Mouse (Mus musculus): ENCODE data around the gene Plekha7.

- TF ChIP-seq FLI1 (IDR thresholded peaks at IDR 0.05; ENCODE audit: low read length) (no peak), GATA1 (IDR thresholded peaks at IDR 0.05; ENCODE audit: borderline replicate concordance, low read length) (no peak)
These were observed 107.6 kb downstream of the Plekha7 start for GRCm38 (mm10) chr7:116200544-116200943.
